Mouse (Mus musculus) neutrophil, adult 5-6 weeks (primary cell): ENCODE data around the gene Wdr83os. TPM values are rescaled to one million over a fixed set of nuclear protein-coding genes. Genes with fewer than 3 reads are reported as not detected.
"Not testable (repeated sequence)": the region's sequence is repeated elsewhere in the genome, so short reads cannot be mapped to it uniquely, and the experiment has no call there.

Experiments
- ATAC-seq: fragments of 151-379, 151-347 bp; 2 replicates; pipeline ENCODE4 v1.8.0; 2017; ENCODE audit warnings: mild to moderate bottlenecking, moderate TSS enrichment; ENCODE audit not compliant: insufficient number of reproducible peaks, poor library complexity, low FRiP score, severe bottlenecking; ENCODE audit errors: extremely low read depth
- total RNA-seq: library from RNA; stranded (forward); fragments of 200-1000 nt; gene quantifications from 2 replicates; pipeline ENCODE4 v1.2.3, GENCODE M21; 2017

Wdr83os gene
- total RNA-seq, 1 experiment from 2014 or later, result 23.6 TPM

DNA sequence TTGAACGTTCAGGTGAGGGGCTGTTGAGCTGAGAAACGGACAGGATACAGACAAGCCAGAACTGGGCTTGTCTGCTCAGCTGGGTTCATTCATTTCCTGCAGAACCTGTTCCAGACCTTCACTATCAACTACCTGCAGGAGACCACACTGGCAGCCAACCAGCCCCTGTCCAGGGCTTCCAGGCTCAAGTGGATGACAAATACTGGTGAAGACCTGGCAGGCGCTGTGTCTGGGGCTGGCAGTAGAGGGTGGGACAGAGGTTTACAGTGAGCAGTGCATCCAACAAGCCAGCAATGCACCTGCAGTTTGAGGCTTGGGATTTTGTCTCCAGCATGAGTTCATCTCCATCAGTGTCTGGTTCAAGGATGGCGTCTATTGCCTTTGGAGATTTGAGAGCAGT lies 16.3 kb downstream of the Wdr83os start:
- ATAC-seq, result no peak

DNA sequence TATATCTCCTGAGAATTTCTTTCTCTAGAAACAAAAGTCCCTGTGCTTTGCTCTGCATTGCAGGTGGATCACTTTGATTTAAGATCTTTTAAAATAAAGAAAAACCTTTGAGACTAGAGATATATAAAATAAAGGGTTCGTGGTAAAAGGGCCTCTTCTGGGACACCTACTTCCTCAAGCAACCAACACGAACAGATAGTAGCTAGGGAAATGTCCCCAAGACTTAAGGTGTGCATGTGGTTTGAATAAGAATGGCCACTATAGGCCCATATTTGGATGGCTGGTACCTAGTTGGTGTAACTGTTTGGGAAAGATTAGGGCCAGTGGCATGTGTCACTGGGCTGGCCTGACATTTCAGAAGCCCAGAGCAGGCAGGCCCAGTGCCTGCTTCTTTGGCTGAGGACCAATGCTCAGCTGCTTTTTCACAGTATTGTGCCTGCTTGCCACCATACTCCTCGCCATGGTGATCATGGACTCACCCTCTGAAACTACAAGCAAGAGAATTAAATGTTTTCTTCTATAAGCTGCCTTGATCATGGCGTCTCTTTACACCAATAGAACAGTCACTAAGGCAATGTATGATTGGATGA lies 19.6 kb downstream of the Wdr83os start:
- no peak for ATAC-seq

DNA sequence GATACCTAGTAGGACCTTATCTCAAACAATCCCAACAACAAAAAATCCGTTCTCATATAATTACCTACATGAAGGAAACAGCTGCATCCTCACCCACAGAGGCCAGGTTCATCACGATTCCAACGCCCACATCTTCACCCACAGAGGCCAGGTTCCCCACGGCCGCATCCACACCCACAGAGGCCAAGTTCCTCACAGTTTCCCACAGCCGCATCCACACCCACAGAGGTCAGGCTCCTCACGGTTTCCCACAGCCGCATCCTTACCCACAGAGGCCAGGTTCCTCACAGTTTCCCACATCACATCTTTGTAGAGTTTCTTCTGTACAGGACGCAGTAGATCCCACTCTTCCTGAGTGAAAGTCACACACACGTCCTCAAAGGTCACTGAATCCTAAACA lies 32.7 kb downstream of the Wdr83os start:
- no peak for ATAC-seq

DNA sequence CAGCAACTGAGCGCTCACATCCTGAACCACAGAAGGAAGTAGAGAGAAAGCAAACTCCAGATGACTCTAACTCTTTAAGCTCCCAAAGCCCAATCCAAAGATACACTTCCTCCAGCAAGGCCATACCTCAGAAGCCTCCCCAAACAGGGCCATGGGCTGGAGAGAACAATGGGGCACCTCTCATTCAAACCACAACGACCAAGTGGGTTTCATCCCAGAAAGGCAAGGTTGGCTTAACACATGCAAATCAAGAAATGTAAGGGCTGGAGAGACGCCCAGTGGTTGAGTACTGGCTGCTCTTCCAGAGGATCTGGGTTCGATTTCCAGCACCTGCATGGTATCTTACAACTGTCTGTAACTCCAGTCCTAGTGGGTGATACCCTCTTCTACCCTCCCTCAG lies 35.0 kb downstream of the Wdr83os start:
- ATAC-seq, result no peak

DNA sequence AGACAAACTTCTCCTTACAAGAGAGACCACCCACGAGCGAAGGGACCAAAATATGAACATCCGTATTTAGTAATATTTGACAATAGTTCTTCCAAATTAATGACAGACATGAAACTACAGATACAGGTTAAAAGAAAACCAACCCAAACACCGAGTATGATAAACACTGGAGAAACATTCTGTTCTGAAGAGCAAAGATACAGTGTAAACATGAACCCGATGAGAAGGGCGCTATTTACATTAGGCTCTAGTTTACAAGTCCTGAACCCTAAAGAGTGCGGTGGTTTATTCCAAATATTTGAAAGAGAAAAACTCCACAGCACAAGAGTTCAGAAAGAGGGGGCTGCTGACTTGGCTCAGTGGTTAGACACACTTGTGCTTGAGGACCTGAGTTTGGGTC lies 36.4 kb downstream of the Wdr83os start:
- no peak for ATAC-seq

DNA sequence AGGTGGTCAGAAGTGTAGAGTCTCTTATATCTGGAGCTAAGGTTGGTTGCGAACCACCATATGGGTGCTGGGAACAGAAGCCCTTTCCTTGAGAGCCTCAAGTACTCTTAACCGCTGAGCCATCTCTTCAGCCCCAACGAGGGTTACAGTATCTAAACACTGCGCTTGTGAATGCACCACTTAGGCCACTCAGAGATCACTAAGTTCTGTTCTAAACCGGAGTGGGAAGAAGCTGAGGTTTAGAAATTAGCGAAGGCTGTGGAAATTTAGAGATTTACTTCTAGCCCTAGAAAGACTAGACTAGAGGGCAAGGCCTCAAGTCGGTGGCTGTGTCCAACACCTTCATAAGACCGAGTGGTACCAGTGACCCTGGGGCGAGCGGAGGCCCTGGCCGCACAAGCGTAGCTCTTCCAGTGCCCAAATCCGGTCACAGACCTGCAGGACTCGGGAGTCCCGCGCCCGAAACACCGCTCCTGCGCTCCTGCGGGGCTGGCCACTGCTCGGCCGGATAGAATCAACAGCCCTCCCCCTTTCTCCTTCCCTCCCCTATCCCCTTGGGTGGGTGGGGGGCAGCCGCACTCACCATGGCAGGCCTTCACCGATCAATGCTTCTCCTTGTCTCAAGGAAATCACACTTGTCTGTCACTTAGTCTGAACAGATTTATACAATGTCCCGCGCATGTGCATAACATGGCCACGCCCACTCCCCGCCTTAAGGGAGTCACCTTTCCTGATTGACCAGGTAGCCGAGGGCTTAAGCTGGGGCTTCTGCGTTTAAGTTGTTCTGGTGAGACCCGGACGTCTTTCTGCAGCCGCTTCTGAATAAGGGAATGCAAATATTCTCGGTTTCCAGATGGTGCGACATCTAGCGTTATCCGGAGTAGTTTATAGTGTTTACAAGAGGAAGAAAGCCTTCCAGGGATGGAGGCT lies 38.8 kb downstream of the Wdr83os start:
- ATAC-seq, result no peak

DNA sequence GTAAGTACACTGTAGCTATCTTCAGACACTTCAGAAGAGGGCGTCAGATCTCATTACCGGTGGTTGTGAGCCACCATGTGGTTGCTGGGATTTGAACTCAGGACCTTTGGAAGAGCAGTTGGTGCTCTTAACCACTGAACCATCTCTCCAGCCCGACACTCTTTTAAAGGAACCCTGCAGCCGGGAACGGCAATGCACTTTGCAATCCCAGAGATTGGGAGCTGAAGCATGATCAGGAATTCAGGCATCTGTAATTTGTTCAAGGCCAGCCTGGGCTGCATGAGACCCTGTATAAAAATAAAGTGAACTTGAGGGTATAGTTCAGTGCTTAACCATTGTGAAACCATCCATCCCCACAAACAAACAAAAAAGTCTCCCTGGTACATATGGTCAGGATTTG lies 39.7 kb downstream of the Wdr83os start:
- ATAC-seq, result not testable (repeated sequence)

DNA sequence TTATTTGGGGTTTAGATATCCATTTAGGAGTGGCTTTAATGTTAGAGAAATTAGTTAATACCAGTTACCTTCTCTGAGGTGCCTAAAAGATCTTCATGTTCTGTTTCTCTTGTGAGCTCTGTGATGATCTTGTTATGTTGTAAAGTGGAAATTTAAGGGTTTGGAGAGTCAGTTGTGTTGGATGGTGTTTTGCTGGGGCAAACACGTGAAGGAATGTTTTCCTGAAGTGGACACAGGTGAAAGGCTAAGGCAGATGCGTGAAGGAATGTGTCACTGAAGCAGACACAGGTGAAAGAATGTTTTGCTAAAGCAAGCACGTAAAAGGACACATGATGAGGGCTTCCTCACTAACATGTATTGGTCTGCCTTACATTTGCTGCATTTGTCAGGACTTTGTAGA lies 42.5 kb downstream of the Wdr83os start, which contains the start of gene Zfp791:
Gene Zfp791, minus strand, starts transcription at position 101 of the 400 bp plus-strand sequence.
- ATAC-seq, result no peak

DNA sequence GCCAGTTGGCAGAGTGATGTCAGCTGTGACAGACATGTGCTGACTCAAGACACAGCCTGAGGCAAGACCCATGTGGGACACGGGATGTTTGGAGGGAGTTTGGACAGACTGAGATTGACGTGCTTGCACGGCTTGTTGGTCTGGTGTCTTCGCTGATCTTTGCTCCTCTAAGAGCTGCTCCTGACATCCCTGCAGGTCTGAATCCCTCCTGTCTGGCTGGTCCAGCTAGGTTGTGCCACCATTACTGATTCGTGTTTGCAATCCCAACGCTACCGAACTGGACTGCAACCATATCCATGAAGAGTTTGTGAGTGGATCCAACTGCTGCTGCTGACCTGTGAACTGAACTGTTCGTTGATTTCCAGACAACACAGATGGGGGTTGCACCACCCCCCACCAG lies 43.2 kb downstream of the Wdr83os start:
- ATAC-seq, result no peak

Other genes with a start within 250 kb of the Wdr83os start
- 14.1 and 16.7 TPM in 2 replicates for gene Gadd45gip1, start 249.2 kb upstream of the Wdr83os start, total RNA-seq
- 46.6 and 57.8 TPM in 2 replicates for gene Rad23a, start 240.1 kb upstream of the Wdr83os start, total RNA-seq
- gene Calr, start 233.8 kb upstream of the Wdr83os start, total RNA-seq, result 690 and 751 TPM in 2 replicates
- 50.7 and 56.2 TPM in 2 replicates for gene Farsa, start 223.8 kb upstream of the Wdr83os start, total RNA-seq
- 4.4 and 5.5 TPM in 2 replicates for gene Syce2, start 208.6 kb upstream of the Wdr83os start, total RNA-seq
- 21.0 and 21.5 TPM in 2 replicates for gene Gcdh, start 186.8 kb upstream of the Wdr83os start, total RNA-seq
- not detected in 2 replicates for gene Klf1, start 178.8 kb upstream of the Wdr83os start, total RNA-seq
- gene Dnase2a, start 172.2 kb upstream of the Wdr83os start, total RNA-seq, result 31.7 and 34.7 TPM in 2 replicates
- gene Mast1, start 143.4 kb upstream of the Wdr83os start, total RNA-seq, result 0.12 and 0.23 TPM in 2 replicates
- gene Rtbdn, start 133.7 kb upstream of the Wdr83os start, total RNA-seq, result not detected in 2 replicates
- not detected in 2 replicates for gene Gm49661, start 111.3 kb upstream of the Wdr83os start, total RNA-seq
- 92.5 and 96.9 TPM in 2 replicates for gene Prdx2, start 111.2 kb upstream of the Wdr83os start, total RNA-seq
- gene Rnaseh2a, start 111.0 kb upstream of the Wdr83os start, total RNA-seq, result 26.5 and 36.0 TPM in 2 replicates
- 867 and 1,013 TPM in 2 replicates for gene Junb, start 102.0 kb upstream of the Wdr83os start, total RNA-seq
- gene Hook2, start 90.1 kb upstream of the Wdr83os start, total RNA-seq, result 8.6 and 12.0 TPM in 2 replicates
- gene Best2, start 66.2 kb upstream of the Wdr83os start, total RNA-seq, result not detected in 2 replicates
- 38.9 and 43.1 TPM in 2 replicates for gene Asna1, start 55.5 kb upstream of the Wdr83os start, total RNA-seq
- gene Trir, start 53.9 kb upstream of the Wdr83os start, total RNA-seq, result 124 and 193 TPM in 2 replicates
- gene Tnpo2, start 43.8 kb upstream of the Wdr83os start, total RNA-seq, result 16.9 TPM in 2 replicates
- 6.3 and 7.9 TPM in 2 replicates for gene Fbxw9, start 20.7 kb upstream of the Wdr83os start, total RNA-seq
- not detected in 2 replicates for gene Gm5741, start 12.8 kb upstream of the Wdr83os start, total RNA-seq
- 41.9 and 48.2 TPM in 2 replicates for gene Dhps, start 9.0 kb upstream of the Wdr83os start, total RNA-seq
- 15.8 and 17.6 TPM in 2 replicates for gene Wdr83, start 566 bp downstream of the Wdr83os start, total RNA-seq
- 192 and 197 TPM in 2 replicates for gene Man2b1, start 2.5 kb downstream of the Wdr83os start, total RNA-seq
- not detected in 2 replicates for gene Zfp791, start 42.4 kb downstream of the Wdr83os start, total RNA-seq
- not detected in 2 replicates for gene Cks1brt, start 71.2 kb downstream of the Wdr83os start, total RNA-seq
- gene Olfr371, start 145.2 kb downstream of the Wdr83os start, total RNA-seq, result not detected in 2 replicates
- gene Orc6, start 218.9 kb downstream of the Wdr83os start, total RNA-seq, result 20.3 and 21.1 TPM in 2 replicates
- gene Vps35, start 219.1 kb downstream of the Wdr83os start, total RNA-seq, result 79.3 and 86.3 TPM in 2 replicates